Mouse (Mus musculus) gastrocnemius, postnatal 10 days (tissue): ENCODE results near the gene Ptch2. TPM values are rescaled to one million over a fixed set of nuclear protein-coding genes. Genes with fewer than 3 reads are reported as not detected.

ENCODE experiments used
- DNase-seq: peaks from one replicate; pipeline ENCODE4 v3.0.0; 2021; ENCODE audit warnings: mixed read lengths
- long read RNA-seq, 2 experiments: library from polyadenylated mRNA; stranded (forward); transcript quantifications; one replicate each; pipeline ENCODE4 v2.0.0; 2021
- total RNA-seq, 2 experiments: library from RNA; stranded (reverse); gene quantifications; 2 replicates each; pipeline ENCODE4 v1.2.3; 2021

Ptch2 gene
- total RNA-seq = 1 to 10 TPM; 4.8 to 9.6 TPM
- long read RNA-seq, experiment 1, full-length matches to known transcripts = 1 of 4 reads
- long read RNA-seq, experiment 1, partial matches to known transcripts = 1 of 4 reads
- long read RNA-seq, experiment 1, other reads (novel, unspliced or antisense) = 2 of 4 reads
- long read RNA-seq, experiment 2, full-length matches to known transcripts = 3 of 8 reads
- long read RNA-seq, experiment 2, partial matches to known transcripts = 3 of 8 reads
- long read RNA-seq, experiment 2, other reads (novel, unspliced or antisense) = 2 of 8 reads

GRCm38 (mm10) chr4:117095551-117096452 is at the start of gene Ptch2:
Gene Ptch2 (plus strand): TSS chr4:117096075.
- DNase-seq = peak; percentile 85

- no peak for DNase-seq
Measured at GRCm38 (mm10) chr4:117048836-117049235, 47.0 kb upstream of the Ptch2 start.

- DNase-seq = no peak
Measured at GRCm38 (mm10) chr4:117049485-117049884, 46.4 kb upstream of the Ptch2 start.

GRCm38 (mm10) chr4:117052626-117053025 is 43.2 kb upstream of the Ptch2 start:
- peak; percentile 24 for DNase-seq

GRCm38 (mm10) chr4:117053956-117054355 is 41.9 kb upstream of the Ptch2 start:
- DNase-seq = no peak

GRCm38 (mm10) chr4:117056102-117056501 is 39.8 kb upstream of the Ptch2 start:
- no peak for DNase-seq

- DNase-seq = no peak
Measured at GRCm38 (mm10) chr4:117056514-117056913, 39.4 kb upstream of the Ptch2 start.

- no peak for DNase-seq
Measured at GRCm38 (mm10) chr4:117058512-117058911, 37.4 kb upstream of the Ptch2 start.

- no peak for DNase-seq
Measured at GRCm38 (mm10) chr4:117062700-117063390, 33.0 kb upstream of the Ptch2 start.

GRCm38 (mm10) chr4:117068035-117068434 is 27.8 kb upstream of the Ptch2 start:
- DNase-seq = no peak

- no peak for DNase-seq
Measured at GRCm38 (mm10) chr4:117069647-117070046, 26.2 kb upstream of the Ptch2 start.

GRCm38 (mm10) chr4:117070624-117071023 is 25.3 kb upstream of the Ptch2 start:
- DNase-seq = no peak

GRCm38 (mm10) chr4:117071183-117071582 is 24.7 kb upstream of the Ptch2 start:
- DNase-seq = no peak

- DNase-seq = no peak
Measured at GRCm38 (mm10) chr4:117087948-117088640, 7.8 kb upstream of the Ptch2 start.

- DNase-seq = no peak
Measured at GRCm38 (mm10) chr4:117090586-117090985, 5.3 kb upstream of the Ptch2 start.

GRCm38 (mm10) chr4:117094626-117095361 is 1.1 kb upstream of the Ptch2 start:
- no peak for DNase-seq

GRCm38 (mm10) chr4:117096666-117097065 is 791 bp downstream of the Ptch2 start:
- DNase-seq = no peak

GRCm38 (mm10) chr4:117097969-117098763 is 2.3 kb downstream of the Ptch2 start:
- no peak for DNase-seq

- no peak for DNase-seq
Measured at GRCm38 (mm10) chr4:117098764-117099036, 2.8 kb downstream of the Ptch2 start.

GRCm38 (mm10) chr4:117100036-117100435 is 4.2 kb downstream of the Ptch2 start:
- DNase-seq = no peak

GRCm38 (mm10) chr4:117101218-117101617 is 5.3 kb downstream of the Ptch2 start:
- DNase-seq = no peak
